Mouse (Mus musculus) spleen, adult 2 months (tissue): Measurements from ENCODE around the gene Opalin.

ENCODE experiments used
- CTCF ChIP-seq: fragments of 200-500 bp; IDR thresholded peaks from 2 replicates; pipeline ENCODE4 v1.5.1; 2011; ENCODE audit warnings: mild to moderate bottlenecking, inconsistent platforms; ENCODE audit not compliant: insufficient read depth, insufficient read length, insufficient replicate concordance; ENCODE audit errors: extremely low read depth
- POLR2A ChIP-seq: fragments of 200-500 bp; IDR thresholded peaks from 2 replicates; pipeline ENCODE4 v1.6.1; 2011; ENCODE audit warnings: low read depth, low read length, inconsistent platforms

DNA sequence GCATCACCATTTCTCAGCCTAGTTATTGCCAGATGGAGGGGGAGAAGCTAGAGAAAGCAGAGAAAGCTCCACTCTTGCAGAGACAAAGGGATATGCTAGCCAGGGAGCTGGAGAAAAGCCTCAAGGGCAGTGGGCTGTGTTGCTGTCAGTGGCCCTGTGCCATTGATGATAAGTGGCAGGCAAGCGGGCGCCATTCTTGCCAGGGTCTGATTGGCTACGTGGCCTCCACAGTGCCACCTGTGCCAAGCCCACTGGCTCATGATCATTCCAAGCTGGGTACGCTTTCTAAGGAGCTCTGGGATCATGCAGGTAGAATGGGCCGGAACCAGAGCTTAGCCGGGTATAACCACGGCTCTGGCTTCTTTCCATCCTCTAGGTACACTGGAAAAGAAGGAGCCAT is 23.9 kb upstream of the Opalin start:
- TF ChIP-seq CTCF (no peak), POLR2A (no peak)
